Mouse (Mus musculus) megakaryocyte, embryonic 14.5 days (primary cell): ENCODE measurements around the gene Dctn2. TPM values are rescaled to one million over a fixed set of nuclear protein-coding genes. Genes with fewer than 3 reads are reported as not detected.

Experiments used
- H3K27me3 ChIP-seq: replicated peaks from 2 replicates; pipeline ENCODE3; 2012; ENCODE audit warnings: inconsistent platforms
- H3K36me3 ChIP-seq: replicated peaks from 2 replicates; pipeline ENCODE3; 2012; ENCODE audit warnings: low read length, inconsistent platforms, mixed read lengths
- H3K4me1 ChIP-seq: 2 replicates; pipeline ENCODE4 v1.6.1; 2012; ENCODE audit warnings: inconsistent platforms
- H3K4me3 ChIP-seq: replicated peaks from 2 replicates; pipeline ENCODE3; 2012; ENCODE audit warnings: moderate library complexity, mild to moderate bottlenecking, inconsistent platforms
- H3K9me3 ChIP-seq: 2 replicates; pipeline ENCODE4 v1.6.1; 2012; ENCODE audit warnings: inconsistent platforms
- FLI1 ChIP-seq: IDR thresholded peaks from 2 replicates; pipeline ENCODE4 v1.6.1; 2012; ENCODE audit warnings: low read length, inconsistent platforms, mixed read lengths
- GATA1 ChIP-seq: IDR thresholded peaks from 3 replicates; pipeline ENCODE4 v1.6.1; 2012; ENCODE audit warnings: mixed read lengths, low read length, inconsistent platforms, borderline replicate concordance
- polyA plus RNA-seq: library from polyadenylated mRNA; stranded (reverse); fragments of >175 nt; gene quantifications from 2 replicates; pipeline ENCODE4 v1.2.3, GENCODE M21; 2012; ENCODE audit warnings: low replicate concordance; ENCODE audit not compliant: insufficient read depth

Gene Dctn2
- 176 and 219 TPM in 2 replicates for polyA plus RNA-seq

DNA sequence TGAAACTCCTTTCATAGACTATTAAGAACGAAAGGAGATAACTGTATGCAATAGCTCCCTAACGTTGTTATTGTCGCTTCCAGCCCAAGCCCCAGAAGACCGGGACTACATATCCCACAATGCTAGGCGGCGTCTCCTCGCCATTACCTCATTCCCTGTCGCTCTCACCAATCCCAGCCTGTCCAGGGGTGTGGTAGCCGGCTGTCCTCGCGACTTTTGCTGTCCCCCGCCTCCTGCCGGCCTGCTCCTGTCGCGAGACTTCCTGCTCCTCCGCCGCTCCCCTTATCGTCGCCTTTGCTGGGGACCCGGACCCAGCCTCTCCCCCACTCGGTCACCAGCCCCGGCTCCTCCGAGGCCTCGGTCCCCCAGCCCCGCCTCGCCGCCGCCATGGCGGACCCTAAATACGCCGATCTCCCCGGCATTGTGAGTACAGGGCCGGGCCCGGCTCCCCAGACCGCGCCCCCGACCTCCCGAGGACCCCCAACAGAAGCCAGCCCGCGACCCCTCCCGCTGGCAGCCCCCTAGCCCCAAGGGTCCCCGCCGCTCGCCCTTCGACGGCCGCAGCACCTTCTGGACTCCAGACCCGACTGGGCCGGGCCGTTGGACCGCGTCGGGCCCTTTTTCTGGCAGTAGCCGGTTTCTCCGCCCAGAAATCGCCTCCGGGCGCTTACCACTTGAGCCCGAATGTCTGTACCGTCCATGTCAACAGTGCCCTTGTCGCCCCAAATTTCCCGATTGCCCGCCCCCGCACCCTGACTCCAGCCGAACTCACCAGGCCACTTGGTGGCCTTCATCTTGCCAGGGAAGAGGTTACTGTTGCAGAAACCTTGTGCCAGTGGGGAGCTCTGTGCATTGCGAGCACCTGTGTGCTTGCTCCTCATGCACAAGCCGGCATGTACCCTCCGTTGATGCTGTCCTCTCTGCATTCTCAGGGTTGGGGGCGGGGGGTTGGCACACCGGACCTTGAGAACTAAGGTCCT is at the start of gene Dctn2:
Dctn2 (plus strand) TSS at position 257 of the 980 bp plus-strand sequence.
- H3K4me3 ChIP-seq = peak within 1 kb of the TSS; percentile 99
- TF ChIP-seq FLI1 (no peak), GATA1 (no peak)
- peaks cover 39% of the 10 kb centered on the region for H3K36me3 ChIP-seq
- peaks cover 60% of the 10 kb centered on the region for H3K4me1 ChIP-seq
- H3K27me3 ChIP-seq = peaks cover 29% of the 10 kb centered on the region
- H3K9me3 ChIP-seq = no peaks in the 10 kb centered on the region

DNA sequence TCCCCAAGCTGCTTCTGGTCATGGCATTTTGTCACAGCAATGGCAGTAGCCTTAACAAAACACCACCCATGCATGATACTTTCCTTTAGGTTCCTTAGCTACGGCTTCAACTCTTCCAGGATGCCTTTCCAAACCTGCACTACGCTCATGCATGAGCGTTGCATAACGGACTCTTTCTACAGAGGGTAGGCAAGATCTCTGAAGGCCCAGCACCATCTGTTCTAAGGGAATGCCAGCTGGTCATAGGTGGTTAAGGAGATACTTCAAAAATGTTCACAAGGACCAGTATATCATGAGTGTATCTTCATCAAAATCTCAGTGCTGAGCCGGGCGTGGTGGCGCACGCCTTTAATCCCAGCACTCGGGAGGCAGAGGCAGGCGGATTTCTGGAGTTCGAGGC is 49.7 kb upstream of the Dctn2 start:
- no peak for TF ChIP-seq FLI1
- no peak for TF ChIP-seq GATA1
- Histone ChIP-seq H3K4me1 (peaks cover 30% of the 10 kb centered on the region), H3K36me3 (no peaks in the 10 kb centered on the region), H3K27me3 (peaks cover 5% of the 10 kb centered on the region), H3K4me3 (no peak overlapping the region), H3K9me3 (peaks cover 9% of the 10 kb centered on the region)

DNA sequence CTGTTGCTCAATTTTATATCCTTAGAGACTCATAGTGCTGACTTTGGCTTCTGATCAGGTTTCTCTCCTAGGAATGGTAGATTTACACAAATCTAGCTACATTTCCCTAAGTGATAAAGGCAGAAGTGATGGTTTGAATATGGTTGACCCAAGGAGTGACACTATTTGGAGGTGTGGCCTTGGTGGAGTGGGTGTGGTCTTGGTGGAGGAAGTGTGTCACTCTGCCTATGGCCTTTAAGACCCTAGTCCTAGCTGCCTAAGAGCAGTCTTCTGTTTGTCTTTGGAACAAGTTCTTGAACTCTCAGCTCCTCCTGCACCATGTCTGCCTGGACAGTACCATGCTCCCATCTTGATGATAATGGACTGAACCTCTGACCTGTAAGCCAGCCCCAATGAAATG is 49.0 kb upstream of the Dctn2 start:
- no peak for TF ChIP-seq FLI1
- TF ChIP-seq GATA1 = no peak
- H3K4me3 ChIP-seq = no peak overlapping the region

DNA sequence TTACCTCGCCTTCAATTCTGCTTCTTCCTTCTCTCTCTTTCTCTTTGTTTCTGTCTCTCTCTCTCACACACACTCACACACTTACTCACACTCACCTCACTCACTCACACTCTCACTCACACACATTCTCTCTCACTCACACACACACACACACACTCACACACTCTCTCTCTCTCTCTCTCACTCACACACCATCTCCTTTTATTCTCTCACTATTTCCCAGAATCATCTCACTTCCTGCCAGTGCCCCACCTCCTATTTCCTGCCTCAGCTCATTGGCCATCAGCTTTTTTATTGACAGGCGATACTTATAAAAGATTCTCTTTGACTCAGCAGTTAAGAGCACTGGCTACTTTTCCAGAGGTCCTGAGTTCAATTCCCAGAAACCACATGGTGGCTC is 47.8 kb upstream of the Dctn2 start:
- Histone ChIP-seq H3K4me3 (no peak overlapping the region), H3K36me3 (no peaks in the 10 kb centered on the region), H3K4me1 (peaks cover 30% of the 10 kb centered on the region), H3K9me3 (peaks cover 9% of the 10 kb centered on the region), H3K27me3 (peaks cover 13% of the 10 kb centered on the region)
- TF ChIP-seq FLI1 = no peak
- TF ChIP-seq GATA1 = no peak

More for the DNA sequence above, 49.0 kb upstream of the Dctn2 start:
- Histone ChIP-seq H3K36me3 (no peaks in the 10 kb centered on the region), H3K4me1 (peaks cover 30% of the 10 kb centered on the region), H3K27me3 (peaks cover 6% of the 10 kb centered on the region), H3K9me3 (peaks cover 9% of the 10 kb centered on the region)

DNA sequence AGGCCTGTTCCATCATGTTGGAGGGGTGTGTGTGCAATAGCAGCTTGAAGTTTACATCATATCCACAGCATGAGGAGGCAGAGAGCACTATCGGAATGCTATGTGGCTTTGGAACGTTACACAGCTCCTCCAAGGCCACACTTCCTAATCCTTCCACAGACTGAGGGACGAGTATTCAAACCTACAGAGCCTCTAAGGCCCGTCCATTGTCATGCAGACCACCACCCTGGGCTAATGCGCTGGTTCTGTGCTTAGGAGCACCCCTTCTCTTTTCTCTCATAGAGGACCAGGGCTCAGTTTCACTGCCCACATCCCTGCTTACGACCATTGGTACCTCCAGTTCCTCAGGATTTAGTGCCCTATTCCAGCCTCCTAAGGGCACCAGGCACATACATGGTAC is 41.0 kb upstream of the Dctn2 start:
- H3K27me3 ChIP-seq = peaks cover 56% of the 10 kb centered on the region
- H3K4me1 ChIP-seq = peaks cover 46% of the 10 kb centered on the region
- peaks cover 10% of the 10 kb centered on the region for H3K9me3 ChIP-seq
- no peaks in the 10 kb centered on the region for H3K36me3 ChIP-seq
- no peak overlapping the region for H3K4me3 ChIP-seq
- TF ChIP-seq FLI1 = no peak
- no peak for TF ChIP-seq GATA1

DNA sequence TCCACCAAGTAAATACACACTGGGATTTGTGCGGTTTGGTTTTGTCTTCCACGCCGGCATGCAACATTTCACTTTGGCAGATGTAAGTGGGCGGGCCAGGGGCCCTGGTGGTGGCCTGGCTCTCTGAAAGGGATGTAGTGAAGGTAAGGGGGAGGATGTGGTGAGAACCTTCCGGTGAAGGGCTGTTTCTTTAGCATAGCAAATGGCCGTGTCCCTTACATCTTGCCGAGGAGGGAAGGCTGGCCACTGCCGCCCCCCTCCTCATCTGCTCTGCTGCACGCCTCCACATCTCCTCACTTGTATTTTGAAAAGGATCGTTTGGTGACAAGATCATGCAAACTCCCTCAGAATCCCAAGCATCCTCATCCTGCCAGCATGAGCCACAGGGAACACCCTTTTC is 40.4 kb upstream of the Dctn2 start:
- H3K9me3 ChIP-seq = peaks cover 7% of the 10 kb centered on the region
- H3K4me3 ChIP-seq = peak overlapping the region; percentile 2
- H3K36me3 ChIP-seq = no peaks in the 10 kb centered on the region
- H3K27me3 ChIP-seq = peaks cover 61% of the 10 kb centered on the region
- no peak for TF ChIP-seq GATA1
- no peak for TF ChIP-seq FLI1
- H3K4me1 ChIP-seq = peaks cover 51% of the 10 kb centered on the region

DNA sequence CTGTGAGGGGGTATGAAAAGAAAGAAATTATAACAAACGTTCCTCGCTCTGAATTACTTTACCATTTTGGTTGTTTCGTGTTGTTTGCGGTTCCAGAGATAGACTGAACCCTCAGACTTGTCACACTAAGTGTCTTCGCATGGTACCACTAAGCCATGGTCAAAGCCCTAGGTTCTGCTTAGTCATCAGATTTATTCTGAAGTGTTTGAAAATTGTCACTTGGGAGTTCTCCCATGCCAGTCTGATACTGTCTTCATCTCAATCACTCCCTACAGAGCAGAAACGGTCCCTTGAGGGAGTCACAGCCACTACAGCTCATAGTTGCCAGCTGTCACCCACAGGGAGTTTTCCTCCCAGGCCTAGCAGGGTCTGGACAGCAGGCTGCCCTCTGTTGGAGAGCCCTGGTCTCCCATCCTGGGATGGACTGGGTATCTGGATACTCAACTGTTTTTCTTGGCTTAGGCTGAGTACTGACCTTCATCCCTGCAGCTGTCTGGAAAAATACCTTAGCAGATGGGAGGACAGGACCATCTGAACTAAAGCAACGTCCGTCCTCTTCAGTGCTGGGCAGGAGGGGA is 39.8 kb upstream of the Dctn2 start:
- no peak for TF ChIP-seq FLI1
- no peak for TF ChIP-seq GATA1
- H3K4me3 ChIP-seq = no peak overlapping the region
- peaks cover 7% of the 10 kb centered on the region for H3K9me3 ChIP-seq
- H3K36me3 ChIP-seq = no peaks in the 10 kb centered on the region
- H3K4me1 ChIP-seq = peaks cover 57% of the 10 kb centered on the region
- peaks cover 68% of the 10 kb centered on the region for H3K27me3 ChIP-seq

DNA sequence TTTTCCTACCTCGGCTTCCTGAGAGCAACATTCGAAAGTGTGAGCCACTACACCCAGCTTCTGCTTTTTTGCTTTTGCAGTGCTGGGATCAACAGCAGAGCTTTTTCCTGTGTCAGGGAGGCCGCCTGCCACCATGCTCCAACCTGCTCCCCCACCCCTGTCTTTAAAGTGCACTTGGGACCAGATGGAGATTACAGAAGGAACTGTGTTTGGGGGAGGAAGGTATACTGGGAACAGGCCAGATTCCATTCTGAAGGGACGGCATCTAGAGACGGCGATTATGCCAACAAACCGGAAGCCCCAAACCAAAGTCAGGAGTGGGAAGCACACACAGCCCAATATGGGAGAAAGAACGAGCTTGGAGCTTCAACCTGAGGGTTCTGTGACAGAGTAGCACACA is 39.0 kb upstream of the Dctn2 start:
- TF ChIP-seq GATA1 (no peak), FLI1 (no peak)
- Histone ChIP-seq H3K4me3 (no peak overlapping the region), H3K9me3 (peaks cover 7% of the 10 kb centered on the region), H3K27me3 (peaks cover 73% of the 10 kb centered on the region), H3K4me1 (peaks cover 59% of the 10 kb centered on the region), H3K36me3 (no peaks in the 10 kb centered on the region)

DNA sequence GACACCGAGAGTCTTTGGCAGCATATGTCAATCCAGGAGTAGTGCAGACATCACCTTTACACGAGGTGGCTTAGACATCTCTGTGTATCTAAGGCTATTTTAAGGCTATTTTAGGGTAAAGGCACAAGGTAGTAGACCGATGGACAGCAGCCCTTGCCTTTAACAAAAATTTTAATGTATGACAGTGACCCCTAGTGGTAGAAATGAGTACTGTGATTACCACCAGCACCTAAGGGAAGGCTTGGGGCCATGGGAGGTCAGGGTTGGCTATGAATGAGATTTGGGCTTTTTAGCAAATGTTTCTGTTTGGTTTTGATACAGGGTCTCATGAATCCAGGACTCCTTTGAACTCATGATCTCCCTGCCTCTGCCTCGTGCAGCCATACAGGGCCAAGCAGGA is 37.3 kb upstream of the Dctn2 start:
- TF ChIP-seq GATA1 = no peak
- TF ChIP-seq FLI1 = no peak
- H3K36me3 ChIP-seq = no peaks in the 10 kb centered on the region
- H3K4me1 ChIP-seq = peaks cover 59% of the 10 kb centered on the region
- H3K4me3 ChIP-seq = no peak overlapping the region
- H3K9me3 ChIP-seq = peaks cover 4% of the 10 kb centered on the region
- H3K27me3 ChIP-seq = peaks cover 75% of the 10 kb centered on the region

DNA sequence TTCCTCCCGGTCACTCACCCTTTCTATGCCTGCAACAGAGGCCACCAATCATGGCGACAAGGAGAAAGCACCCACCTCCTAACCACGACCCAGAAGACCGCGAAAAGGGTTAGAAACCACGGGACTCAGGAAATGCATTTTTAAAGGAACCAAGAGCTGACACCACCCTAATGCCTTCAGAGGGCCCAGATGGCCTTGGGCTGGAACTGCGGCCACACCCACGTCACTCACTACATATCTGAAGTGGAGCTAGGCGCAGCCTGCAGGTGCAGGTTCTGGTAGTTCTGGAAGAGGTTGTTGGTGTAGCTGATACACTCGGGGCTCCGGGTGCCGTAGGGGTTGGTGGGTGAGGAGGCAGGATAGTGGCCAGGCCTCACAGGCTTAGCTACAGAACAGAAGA is 35.5 kb upstream of the Dctn2 start:
- Histone ChIP-seq H3K4me3 (no peak overlapping the region), H3K36me3 (no peaks in the 10 kb centered on the region), H3K9me3 (no peaks in the 10 kb centered on the region), H3K27me3 (peaks cover 69% of the 10 kb centered on the region), H3K4me1 (peaks cover 43% of the 10 kb centered on the region)
- no peak for TF ChIP-seq FLI1
- TF ChIP-seq GATA1 = no peak
